Mouse (Mus musculus): Measurements from ENCODE around the gene Gm38431.

GRCm38 (mm10) chr9:21135941-21136381, 44.2 kb upstream of the Gm38431 start:
- no peak for TF ChIP-seq CTCF (IDR thresholded peaks at IDR 0.05; ENCODE audit: borderline replicate concordance, extremely low read depth, insufficient read depth, insufficient read length)
- TF ChIP-seq POLR2A (IDR thresholded peaks at IDR 0.05; ENCODE audit: borderline replicate concordance, extremely low read depth, insufficient read depth, insufficient read length, poor library complexity, severe bottlenecking) = no peak

Data from brain, embryonic 14.5 days (tissue).